Mouse (Mus musculus): ENCODE measurements at regions not wholly inside any gene's neighbourhood (a gene's known extent, or its start where the extent isn't known, plus 50 kb on each side); places are given as distances from the start of the nearest gene placed in this dataset.

DNA sequence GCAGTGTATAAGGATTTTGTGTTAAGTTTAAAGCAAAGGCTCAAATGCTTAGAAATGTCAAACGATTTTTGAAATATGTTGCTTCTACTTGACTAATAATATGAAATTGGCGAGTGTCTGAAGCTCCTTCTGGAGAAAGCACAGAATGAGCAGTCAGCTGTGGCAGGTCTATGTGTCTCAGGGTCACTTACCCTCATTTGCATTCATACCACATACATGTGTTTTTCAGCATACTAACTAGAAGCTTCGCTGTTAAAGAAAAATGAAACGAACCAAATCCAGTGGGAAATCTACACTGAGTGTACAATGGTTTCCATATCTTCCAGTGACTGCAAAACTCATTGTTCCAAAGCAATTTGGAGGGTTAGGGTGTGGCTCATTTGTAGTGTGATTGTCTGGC is 88.7 kb upstream of the Emb start:
- no peaks in the 10 kb centered on the region for H3K4me1 ChIP-seq (ENCODE audit: control insufficient read depth, insufficient read depth, insufficient read length)
- DNase-seq (ENCODE audit: low read depth in 1 of 2, low spot score in 2 of 2): no peak
- H3K27me3 ChIP-seq (ENCODE audit: control insufficient read depth, insufficient read depth, low read length): no peaks in the 10 kb centered on the region
- TF ChIP-seq POLR2A (IDR thresholded peaks at IDR 0.05; ENCODE audit: low read depth, low read length) (no peak), CTCF (IDR thresholded peaks at IDR 0.05; ENCODE audit: extremely low read depth, insufficient read depth, insufficient read length, insufficient replicate concordance) (no peak)
- no peaks in the 10 kb centered on the region for H3K36me3 ChIP-seq (ENCODE audit: control insufficient read depth, insufficient read depth, low read length)
- 64% methylated on average over 4 of the region's 4 CpGs for WGBS
- H3K27ac ChIP-seq (ENCODE audit: insufficient read depth, low read length): no peak overlapping the region
- H3K4me3 ChIP-seq (ENCODE audit: extremely low read depth, insufficient read depth, insufficient read length): no peak overlapping the region

DNA sequence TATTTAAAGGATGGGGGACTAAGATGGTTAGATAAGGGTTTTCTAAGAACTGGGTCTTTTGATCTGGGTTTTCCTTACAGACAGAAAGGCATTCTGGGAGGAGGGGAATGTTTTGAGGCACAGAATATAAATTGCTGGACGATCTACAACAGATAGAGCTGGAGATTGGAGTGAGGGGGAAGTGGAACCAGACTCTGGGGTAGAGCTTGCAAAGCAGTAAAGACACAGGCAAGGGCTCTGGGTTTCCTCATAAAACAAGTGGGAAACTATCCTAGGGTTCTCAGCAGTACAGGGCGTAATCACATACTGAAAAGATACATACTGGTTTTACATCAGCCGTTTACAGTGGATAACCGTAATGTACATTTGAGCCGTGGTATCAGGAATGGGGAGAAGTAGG is 89.5 kb upstream of the Parp8 start:
- Histone ChIP-seq H3K27ac (ENCODE audit: insufficient read depth, low read length) (no peak overlapping the region), H3K4me1 (ENCODE audit: control insufficient read depth, insufficient read depth, insufficient read length) (no peaks in the 10 kb centered on the region), H3K36me3 (ENCODE audit: control insufficient read depth, insufficient read depth, low read length) (no peaks in the 10 kb centered on the region), H3K4me3 (ENCODE audit: extremely low read depth, insufficient read depth, insufficient read length) (no peak overlapping the region), H3K27me3 (ENCODE audit: control insufficient read depth, insufficient read depth, low read length) (no peaks in the 10 kb centered on the region)
- no peak for TF ChIP-seq POLR2A (IDR thresholded peaks at IDR 0.05; ENCODE audit: low read depth, low read length)
- TF ChIP-seq CTCF (IDR thresholded peaks at IDR 0.05; ENCODE audit: extremely low read depth, insufficient read depth, insufficient read length, insufficient replicate concordance): no peak
- WGBS: 84% methylated on average over 5 of the region's 5 CpGs
- no peak for DNase-seq (ENCODE audit: low read depth in 1 of 2, low spot score in 2 of 2)

GRCm38 (mm10) chr13:117112424-117112823 is 87.1 kb upstream of the Parp8 start:
- Histone ChIP-seq H3K27me3 (ENCODE audit: control insufficient read depth, insufficient read depth, low read length) (no peaks in the 10 kb centered on the region), H3K4me3 (ENCODE audit: extremely low read depth, insufficient read depth, insufficient read length) (no peak overlapping the region), H3K4me1 (ENCODE audit: control insufficient read depth, insufficient read depth, insufficient read length) (no peaks in the 10 kb centered on the region), H3K36me3 (ENCODE audit: control insufficient read depth, insufficient read depth, low read length) (no peaks in the 10 kb centered on the region), H3K27ac (ENCODE audit: insufficient read depth, low read length) (no peak overlapping the region)
- WGBS: 90% methylated on average over 1 of the region's 1 CpGs
- TF ChIP-seq POLR2A (IDR thresholded peaks at IDR 0.05; ENCODE audit: low read depth, low read length) (no peak), CTCF (IDR thresholded peaks at IDR 0.05; ENCODE audit: extremely low read depth, insufficient read depth, insufficient read length, insufficient replicate concordance) (no peak)
- no peak for DNase-seq (ENCODE audit: low read depth in 1 of 2, low spot score in 2 of 2)

DNA sequence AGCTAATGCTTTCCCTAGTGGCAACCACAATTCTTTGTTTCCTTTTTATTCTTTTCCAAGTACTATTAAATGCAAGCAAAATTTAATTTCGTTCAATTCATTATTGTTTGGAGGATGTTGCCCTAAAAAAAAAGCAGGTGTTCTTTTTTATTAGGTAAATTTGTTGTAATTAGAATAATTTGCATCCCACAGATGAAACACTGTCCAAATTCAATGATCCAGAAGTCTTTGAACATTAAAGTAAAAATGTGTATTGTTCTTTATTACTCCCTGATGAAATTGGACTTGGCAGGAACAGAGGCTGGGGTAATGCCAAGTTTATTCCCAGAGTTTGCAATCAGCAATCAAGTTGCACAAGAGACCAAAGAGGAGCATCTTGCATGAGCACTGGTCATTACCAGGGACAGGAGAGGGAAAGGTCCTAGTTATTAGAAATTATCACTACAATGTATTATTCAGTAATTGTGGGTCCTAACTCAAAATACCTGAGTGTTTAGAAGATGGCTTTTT is 79.9 kb upstream of the Parp8 start:
- Histone ChIP-seq H3K4me3 (ENCODE audit: extremely low read depth, insufficient read depth, insufficient read length) (no peak overlapping the region), H3K27me3 (ENCODE audit: control insufficient read depth, insufficient read depth, low read length) (no peaks in the 10 kb centered on the region), H3K36me3 (ENCODE audit: control insufficient read depth, insufficient read depth, low read length) (no peaks in the 10 kb centered on the region), H3K27ac (ENCODE audit: insufficient read depth, low read length) (no peak overlapping the region), H3K4me1 (ENCODE audit: control insufficient read depth, insufficient read depth, insufficient read length) (no peaks in the 10 kb centered on the region)
- WGBS: 83% methylated on average over 1 of the region's 1 CpGs
- DNase-seq (ENCODE audit: low read depth in 1 of 2, low spot score in 2 of 2): no peak
- TF ChIP-seq POLR2A (IDR thresholded peaks at IDR 0.05; ENCODE audit: low read depth, low read length) (no peak), CTCF (IDR thresholded peaks at IDR 0.05; ENCODE audit: extremely low read depth, insufficient read depth, insufficient read length, insufficient replicate concordance) (no peak)

- Histone ChIP-seq H3K4me3 (ENCODE audit: extremely low read depth, insufficient read depth, insufficient read length) (no peak overlapping the region), H3K36me3 (ENCODE audit: control insufficient read depth, insufficient read depth, low read length) (no peaks in the 10 kb centered on the region), H3K27me3 (ENCODE audit: control insufficient read depth, insufficient read depth, low read length) (no peaks in the 10 kb centered on the region), H3K27ac (ENCODE audit: insufficient read depth, low read length) (no peak overlapping the region), H3K4me1 (ENCODE audit: control insufficient read depth, insufficient read depth, insufficient read length) (no peaks in the 10 kb centered on the region)
- 65% methylated on average over 1 of the region's 1 CpGs for WGBS
- TF ChIP-seq POLR2A (IDR thresholded peaks at IDR 0.05; ENCODE audit: low read depth, low read length) (no peak), CTCF (IDR thresholded peaks at IDR 0.05; ENCODE audit: extremely low read depth, insufficient read depth, insufficient read length, insufficient replicate concordance) (no peak)
- no peak for DNase-seq (ENCODE audit: low read depth in 1 of 2, low spot score in 2 of 2)
Observed at GRCm38 (mm10) chr13:117094773-117095172, 69.4 kb upstream of the Parp8 start.

GRCm38 (mm10) chr13:117088629-117089028 is 63.3 kb upstream of the Parp8 start:
- WGBS: 84% methylated on average over 3 of the region's 3 CpGs
- no peaks in the 10 kb centered on the region for H3K36me3 ChIP-seq (ENCODE audit: control insufficient read depth, insufficient read depth, low read length)
- no peak for DNase-seq (ENCODE audit: low read depth in 1 of 2, low spot score in 2 of 2)

GRCm38 (mm10) chr13:117082758-117083157 is 57.4 kb upstream of the Parp8 start:
- H3K27ac ChIP-seq (ENCODE audit: insufficient read depth, low read length): no peak overlapping the region
- 83% methylated on average over 4 of the region's 4 CpGs for WGBS

More at GRCm38 (mm10) chr13:117088629-117089028, 63.3 kb upstream of the Parp8 start:
- TF ChIP-seq POLR2A (IDR thresholded peaks at IDR 0.05; ENCODE audit: low read depth, low read length) (no peak), CTCF (IDR thresholded peaks at IDR 0.05; ENCODE audit: extremely low read depth, insufficient read depth, insufficient read length, insufficient replicate concordance) (no peak)
- H3K4me3 ChIP-seq (ENCODE audit: extremely low read depth, insufficient read depth, insufficient read length): no peak overlapping the region
- H3K4me1 ChIP-seq (ENCODE audit: control insufficient read depth, insufficient read depth, insufficient read length): no peaks in the 10 kb centered on the region
- no peaks in the 10 kb centered on the region for H3K27me3 ChIP-seq (ENCODE audit: control insufficient read depth, insufficient read depth, low read length)
- H3K27ac ChIP-seq (ENCODE audit: insufficient read depth, low read length): no peak overlapping the region

More at GRCm38 (mm10) chr13:117082758-117083157, 57.4 kb upstream of the Parp8 start:
- Histone ChIP-seq H3K4me3 (ENCODE audit: extremely low read depth, insufficient read depth, insufficient read length) (no peak overlapping the region), H3K4me1 (ENCODE audit: control insufficient read depth, insufficient read depth, insufficient read length) (no peaks in the 10 kb centered on the region), H3K27me3 (ENCODE audit: control insufficient read depth, insufficient read depth, low read length) (no peaks in the 10 kb centered on the region), H3K36me3 (ENCODE audit: control insufficient read depth, insufficient read depth, low read length) (no peaks in the 10 kb centered on the region)
- no peak for TF ChIP-seq CTCF (IDR thresholded peaks at IDR 0.05; ENCODE audit: extremely low read depth, insufficient read depth, insufficient read length, insufficient replicate concordance)
- no peak for TF ChIP-seq POLR2A (IDR thresholded peaks at IDR 0.05; ENCODE audit: low read depth, low read length)
- DNase-seq (ENCODE audit: low read depth in 1 of 2, low spot score in 2 of 2): no peak
